Mouse (Mus musculus) skeletal muscle tissue, adult 2 months (tissue): ENCODE results near the gene Olfr64.

Experiments used
- DNase-seq: peaks from one replicate; pipeline ENCODE4 v3.0.0-alpha.2; 2012; ENCODE audit warnings: low read depth, low spot score

Olfr64 gene

GRCm38 (mm10) chr7:103894385-103894784 is at the start of gene Olfr64:
Gene Olfr64, minus strand, starts transcription at chr7:103894485.
- DNase-seq = no peak

- no peak for DNase-seq
Measured at GRCm38 (mm10) chr7:103942730-103943129, 48.4 kb upstream of the Olfr64 start.

GRCm38 (mm10) chr7:103934264-103934663 is 40.0 kb upstream of the Olfr64 start, which contains the start of gene Olfr632:
Gene Olfr632, plus strand, starts transcription at chr7:103934347.
- no peak for DNase-seq

- no peak for DNase-seq
Measured at GRCm38 (mm10) chr7:103928525-103928924, 34.2 kb upstream of the Olfr64 start, which contains the start of gene Olfr631. Gene Olfr631, plus strand, starts transcription at chr7:103928825.

GRCm38 (mm10) chr7:103915338-103915737 is 21.1 kb upstream of the Olfr64 start:
- no peak for DNase-seq

- no peak for DNase-seq
Measured at GRCm38 (mm10) chr7:103912969-103913511, 18.8 kb upstream of the Olfr64 start.

- peak; percentile 3 for DNase-seq
Measured at GRCm38 (mm10) chr7:103910047-103910446, 15.8 kb upstream of the Olfr64 start.

- peak; percentile 0 for DNase-seq
Measured at GRCm38 (mm10) chr7:103903187-103903586, 8.9 kb upstream of the Olfr64 start, which contains the start of gene Olfr65. Gene Olfr65, plus strand, starts transcription at chr7:103903487.

- no peak for DNase-seq
Measured at GRCm38 (mm10) chr7:103886152-103886551, 8.1 kb downstream of the Olfr64 start, which contains the start of gene Olfr66. Gene Olfr66, minus strand, starts transcription at chr7:103886252.

- no peak for DNase-seq
Measured at GRCm38 (mm10) chr7:103877093-103877492, 17.2 kb downstream of the Olfr64 start.

GRCm38 (mm10) chr7:103874451-103874850 is 19.8 kb downstream of the Olfr64 start:
- no peak for DNase-seq

GRCm38 (mm10) chr7:103873064-103873463 is 21.2 kb downstream of the Olfr64 start:
- no peak for DNase-seq

- peak; percentile 20 for DNase-seq
Measured at GRCm38 (mm10) chr7:103870667-103871066, 23.6 kb downstream of the Olfr64 start.

- DNase-seq = peak; percentile 27
Measured at GRCm38 (mm10) chr7:103865716-103866115, 28.6 kb downstream of the Olfr64 start.

GRCm38 (mm10) chr7:103861531-103861930 is 32.8 kb downstream of the Olfr64 start:
- DNase-seq = no peak

GRCm38 (mm10) chr7:103860855-103861254 is 33.4 kb downstream of the Olfr64 start:
- DNase-seq = peak; percentile 64

- peak; percentile 22 for DNase-seq
Measured at GRCm38 (mm10) chr7:103859076-103859475, 35.2 kb downstream of the Olfr64 start.

GRCm38 (mm10) chr7:103854669-103855068 is 39.6 kb downstream of the Olfr64 start:
- DNase-seq = no peak

- DNase-seq = no peak
Measured at GRCm38 (mm10) chr7:103853090-103853489, 41.2 kb downstream of the Olfr64 start, which contains the start of gene Hbb-y. Gene Hbb-y, minus strand, starts transcription at chr7:103853216.

GRCm38 (mm10) chr7:103844525-103845325 is 49.6 kb downstream of the Olfr64 start:
- no peak for DNase-seq

- DNase-seq = no peak
Measured at GRCm38 (mm10) chr7:103843034-103843433, 51.3 kb downstream of the Olfr64 start, which contains the start of gene Hbb-bh1. Gene Hbb-bh1, minus strand, starts transcription at chr7:103843164.

- no peak for DNase-seq
Measured at GRCm38 (mm10) chr7:103840268-103840667, 54.0 kb downstream of the Olfr64 start, which contains the start of gene Hbb-bh2. Gene Hbb-bh2, minus strand, starts transcription at chr7:103840520.
